Mouse (Mus musculus): Measurements from ENCODE around the gene Bhlhe40.

DNA sequence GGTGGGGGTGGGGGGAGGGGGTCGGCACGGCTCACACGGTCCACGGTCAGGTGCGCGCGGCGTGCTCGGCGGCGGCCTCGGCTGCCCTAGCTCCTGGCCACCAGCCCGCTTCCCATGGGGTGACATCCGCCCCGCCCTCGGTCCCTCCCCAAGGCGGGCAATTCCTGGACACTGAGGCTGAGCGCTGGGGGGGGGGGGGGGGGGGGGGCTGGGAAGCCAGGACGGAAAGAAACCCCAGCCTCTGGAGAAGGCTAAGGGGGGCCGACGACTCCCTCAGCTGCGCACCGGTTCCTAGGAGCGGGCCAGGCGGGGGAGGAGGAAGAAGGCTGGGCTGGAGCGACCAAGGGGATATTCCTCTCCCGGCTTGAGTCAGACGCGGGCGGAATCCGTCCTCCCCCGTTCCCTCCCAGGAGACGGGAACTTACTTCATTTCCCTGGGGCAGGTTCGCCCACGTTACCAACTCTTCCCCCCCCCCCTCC, 663 bp upstream of the Bhlhe40 start:
- TF ChIP-seq POLR2A (IDR thresholded peaks at IDR 0.05; ENCODE audit: control insufficient read depth, extremely low read depth, insufficient read depth, low read length, poor library complexity) (no peak), CTCF (IDR thresholded peaks at IDR 0.05; ENCODE audit: borderline replicate concordance, control insufficient read depth, extremely low read depth, insufficient read depth, low read length, poor library complexity) (no peak)
